Mouse (Mus musculus): ENCODE data around the gene Lsr. TPM values are rescaled to one million over a fixed set of nuclear protein-coding genes. Genes with fewer than 3 reads are reported as not detected.

Lsr gene
- total and polyA plus RNA-seq, 2 experiments from 2014 or later = 23.9 to 30.3 TPM

DNA sequence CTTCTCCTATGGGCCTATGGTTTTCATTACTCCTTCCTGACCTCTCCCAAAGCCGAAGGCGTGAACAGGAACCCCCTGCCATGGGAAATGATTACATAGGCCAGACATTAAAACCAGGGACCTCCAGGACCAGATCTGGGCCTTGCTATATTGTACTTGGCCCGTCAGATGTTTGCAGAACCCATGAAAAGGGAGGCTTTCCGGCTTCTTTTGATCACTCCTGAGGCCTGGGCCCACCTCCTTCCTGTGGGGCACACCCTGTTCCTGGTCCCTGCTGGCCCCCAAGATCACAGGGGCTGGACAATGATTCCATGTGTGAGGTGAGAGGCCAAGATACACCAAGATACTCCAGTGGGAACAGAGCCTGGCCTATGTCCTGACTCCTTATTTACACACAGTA is 4.1 kb downstream of the Lsr start:
- Histone ChIP-seq H3K36me3 (ENCODE audit: insufficient read depth, low read length) (no peaks in the 10 kb centered on the region), H3K27ac (ENCODE audit: low read depth, low read length) (no peak overlapping the region), H3K9ac (replicated peaks; ENCODE audit: low read length, poor library complexity, severe bottlenecking) (no peak overlapping the region), H3K9me3 (ENCODE audit: low read length) (no peaks in the 10 kb centered on the region), H3K4me3 (ENCODE audit: low read depth, low read length) (no peak overlapping the region), H3K4me2 (ENCODE audit: low read depth, low read length, poor library complexity, severe bottlenecking) (no peak overlapping the region), H3K27me3 (ENCODE audit: insufficient read depth, low read length) (peaks cover 15% of the 10 kb centered on the region), H3K4me1 (ENCODE audit: insufficient read depth, low read length) (0 out of 2 replicates have a peak, but pooled peaks cover 4% of the 10 kb centered on the region)
- TF ChIP-seq CTCF (IDR thresholded peaks at IDR 0.05) = no peak
- DNase-seq (ENCODE audit: low spot score) (peak; percentile 8), ATAC-seq (ENCODE audit: low FRiP score) (no peak)
- WGBS = 90% methylated on average over 4 of the region's 4 CpGs

- Histone ChIP-seq H3K4me1 (ENCODE audit: insufficient read depth, low read length) (0 out of 2 replicates have a peak, but pooled peaks cover 4% of the 10 kb centered on the region), H3K36me3 (ENCODE audit: insufficient read depth, low read length) (no peaks in the 10 kb centered on the region), H3K27ac (ENCODE audit: low read depth, low read length) (peak overlapping the region; percentile 38; the same call in 1 of the 2 replicates), H3K4me2 (ENCODE audit: low read depth, low read length, poor library complexity, severe bottlenecking) (no peak overlapping the region), H3K4me3 (ENCODE audit: low read depth, low read length) (no peak overlapping the region), H3K27me3 (ENCODE audit: insufficient read depth, low read length) (peaks cover 13% of the 10 kb centered on the region), H3K9ac (replicated peaks; ENCODE audit: low read length, poor library complexity, severe bottlenecking) (no peak overlapping the region), H3K9me3 (ENCODE audit: low read length) (no peaks in the 10 kb centered on the region)
- no peak for TF ChIP-seq CTCF (IDR thresholded peaks at IDR 0.05)
- ATAC-seq (ENCODE audit: low FRiP score) (no peak), DNase-seq (ENCODE audit: low spot score) (no peak)
- WGBS = 87% methylated on average over 8 of the region's 8 CpGs
Observed at GRCm38 (mm10) chr7:30968611-30969010, 4.7 kb downstream of the Lsr start.

DNA sequence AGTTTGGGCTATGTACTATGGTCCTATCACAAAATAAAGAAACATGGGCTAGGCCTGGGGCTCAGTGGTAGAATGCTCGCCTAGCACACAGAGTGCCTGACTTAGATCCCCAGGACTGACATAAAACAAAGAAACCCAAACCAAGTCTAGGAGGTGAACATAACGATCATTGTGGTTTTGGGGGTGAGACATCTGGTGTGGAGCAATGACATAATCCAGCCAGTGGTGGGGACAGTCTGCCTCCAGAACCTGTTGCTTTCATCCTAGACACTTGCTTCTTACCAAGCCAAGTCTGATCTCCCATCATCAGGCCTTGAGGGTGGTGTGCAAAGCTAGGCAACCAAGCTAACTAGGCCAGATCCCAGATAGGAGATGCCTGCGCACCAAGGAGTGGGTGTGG is 6.6 kb downstream of the Lsr start:
- Histone ChIP-seq H3K9ac (replicated peaks; ENCODE audit: low read length, poor library complexity, severe bottlenecking) (no peak overlapping the region), H3K4me1 (ENCODE audit: insufficient read depth, low read length) (no peaks in the 10 kb centered on the region), H3K27me3 (ENCODE audit: insufficient read depth, low read length) (no peaks in the 10 kb centered on the region), H3K4me2 (ENCODE audit: low read depth, low read length, poor library complexity, severe bottlenecking) (no peak overlapping the region), H3K36me3 (ENCODE audit: insufficient read depth, low read length) (no peaks in the 10 kb centered on the region), H3K27ac (ENCODE audit: low read depth, low read length) (no peak overlapping the region), H3K9me3 (ENCODE audit: low read length) (no peaks in the 10 kb centered on the region), H3K4me3 (ENCODE audit: low read depth, low read length) (no peak overlapping the region)
- DNase-seq (ENCODE audit: low spot score) (no peak), ATAC-seq (ENCODE audit: low FRiP score) (no peak)
- 89% methylated on average over 3 of the region's 3 CpGs for WGBS
- TF ChIP-seq CTCF (IDR thresholded peaks at IDR 0.05) = no peak

GRCm38 (mm10) chr7:30965677-30966076 is 7.6 kb downstream of the Lsr start:
- no peaks in the 10 kb centered on the region for H3K27me3 ChIP-seq (ENCODE audit: insufficient read depth, low read length)
- no peak for TF ChIP-seq CTCF (IDR thresholded peaks at IDR 0.05)
- DNase-seq (ENCODE audit: low spot score) (no peak), ATAC-seq (ENCODE audit: low FRiP score) (no peak)
- H3K36me3 ChIP-seq (ENCODE audit: insufficient read depth, low read length) = no peaks in the 10 kb centered on the region
- H3K4me1 ChIP-seq (ENCODE audit: insufficient read depth, low read length) = no peaks in the 10 kb centered on the region
- H3K9ac ChIP-seq (replicated peaks; ENCODE audit: low read length, poor library complexity, severe bottlenecking) = no peak overlapping the region
- H3K4me2 ChIP-seq (ENCODE audit: low read depth, low read length, poor library complexity, severe bottlenecking) = no peak overlapping the region
- H3K4me3 ChIP-seq (ENCODE audit: low read depth, low read length) = no peak overlapping the region
- 77% methylated on average over 14 of the region's 14 CpGs for WGBS
- H3K27ac ChIP-seq (ENCODE audit: low read depth, low read length) = no peak overlapping the region
- no peaks in the 10 kb centered on the region for H3K9me3 ChIP-seq (ENCODE audit: low read length)

DNA sequence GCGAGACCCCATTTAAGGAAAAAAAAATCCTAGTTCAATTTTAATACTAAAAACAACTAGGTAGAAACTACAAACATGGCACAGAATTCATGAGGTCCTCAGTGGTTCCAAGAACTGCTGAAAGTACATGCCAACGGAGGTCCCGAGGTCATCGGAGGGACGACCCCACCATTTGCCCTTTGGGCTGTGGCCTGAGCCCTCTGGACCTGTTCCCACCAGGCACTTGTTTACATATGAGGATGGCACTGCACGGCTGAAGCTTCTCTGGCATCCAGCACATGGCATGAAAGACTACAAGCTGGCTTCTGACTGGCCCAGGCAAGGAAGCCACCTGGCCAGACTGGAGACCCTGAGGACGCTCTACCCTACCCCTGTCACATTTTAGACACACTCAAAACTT is 8.9 kb downstream of the Lsr start:
- H3K4me1 ChIP-seq (ENCODE audit: insufficient read depth, low read length) = no peaks in the 10 kb centered on the region
- no peaks in the 10 kb centered on the region for H3K27me3 ChIP-seq (ENCODE audit: insufficient read depth, low read length)
- 90% methylated on average over 7 of the region's 7 CpGs for WGBS
- no peak overlapping the region for H3K9ac ChIP-seq (replicated peaks; ENCODE audit: low read length, poor library complexity, severe bottlenecking)
- no peaks in the 10 kb centered on the region for H3K36me3 ChIP-seq (ENCODE audit: insufficient read depth, low read length)
- no peak overlapping the region for H3K4me3 ChIP-seq (ENCODE audit: low read depth, low read length)
- H3K9me3 ChIP-seq (ENCODE audit: low read length) = no peaks in the 10 kb centered on the region
- DNase-seq (ENCODE audit: low spot score) = no peak
- no peak overlapping the region for H3K4me2 ChIP-seq (ENCODE audit: low read depth, low read length, poor library complexity, severe bottlenecking)
- H3K27ac ChIP-seq (ENCODE audit: low read depth, low read length) = no peak overlapping the region
- TF ChIP-seq CTCF (IDR thresholded peaks at IDR 0.05) = no peak
- no peak for ATAC-seq (ENCODE audit: low FRiP score)

DNA sequence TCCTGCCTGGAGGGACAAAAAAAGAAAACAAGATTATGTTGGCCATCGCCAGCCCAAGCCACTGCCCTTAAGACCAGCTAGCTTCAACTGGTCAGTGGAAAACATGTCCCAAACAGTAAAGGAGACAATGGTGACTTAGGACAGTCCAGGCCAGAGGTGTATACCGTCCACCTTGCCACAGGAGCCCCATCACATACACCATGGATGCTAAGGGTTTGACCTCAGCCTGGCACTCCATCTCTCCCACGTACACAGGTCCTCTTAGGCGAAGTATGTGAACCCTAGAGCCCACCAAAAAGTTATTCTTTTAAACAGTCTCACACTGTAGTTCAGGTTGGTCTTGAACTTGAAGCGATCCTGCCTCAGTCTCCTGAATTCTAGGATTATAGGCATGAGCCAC is 10.4 kb downstream of the Lsr start:
- 91% methylated on average over 5 of the region's 5 CpGs for WGBS

More for the DNA sequence above, 10.4 kb downstream of the Lsr start:
- Histone ChIP-seq H3K27ac (ENCODE audit: low read depth, low read length) (no peak overlapping the region), H3K36me3 (ENCODE audit: insufficient read depth, low read length) (0 out of 2 replicates have a peak, but pooled peaks cover 2% of the 10 kb centered on the region), H3K9me3 (ENCODE audit: low read length) (no peaks in the 10 kb centered on the region), H3K4me3 (ENCODE audit: low read depth, low read length) (no peak overlapping the region), H3K4me2 (ENCODE audit: low read depth, low read length, poor library complexity, severe bottlenecking) (no peak overlapping the region), H3K9ac (replicated peaks; ENCODE audit: low read length, poor library complexity, severe bottlenecking) (no peak overlapping the region), H3K27me3 (ENCODE audit: insufficient read depth, low read length) (no peaks in the 10 kb centered on the region), H3K4me1 (ENCODE audit: insufficient read depth, low read length) (peaks cover 9% of the 10 kb centered on the region; the same call in 1 of the 2 replicates)
- TF ChIP-seq CTCF (IDR thresholded peaks at IDR 0.05) = no peak
- DNase-seq (ENCODE audit: low spot score) (no peak), ATAC-seq (ENCODE audit: low FRiP score) (no peak)
